Mouse (Mus musculus): ENCODE measurements around the gene Miox.

Gene Miox

GRCm38 (mm10) chr15:89315190-89315731 lies 18.9 kb upstream of the Miox start, which contains the start of gene Sbf1:
Sbf1 (minus strand) TSS chr15:89315311.
- in situ Hi-C loops (cut with MboI, MseI): no loop called here

DNA sequence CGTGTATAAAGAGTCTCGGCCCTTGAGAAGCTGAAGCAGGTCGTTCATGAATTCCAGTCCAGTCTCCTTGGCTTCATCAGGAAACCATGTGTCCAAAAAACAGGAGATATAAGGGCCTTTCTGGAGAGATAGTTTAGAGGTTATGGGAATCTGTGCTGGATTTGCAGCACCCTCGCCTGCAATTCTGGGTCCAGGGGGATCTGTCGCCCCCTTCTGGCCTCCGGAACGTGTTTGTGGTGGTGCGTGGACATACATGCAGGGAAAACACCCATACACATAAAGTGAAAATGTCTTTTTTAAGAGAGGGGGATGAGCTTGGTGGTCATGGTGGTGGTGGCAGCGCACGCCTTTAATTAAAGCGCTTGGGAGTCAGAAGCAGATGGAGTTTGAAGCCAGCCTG lies 18.1 kb upstream of the Miox start:
- in situ Hi-C loops (cut with MboI, MseI): no loop called here

- in situ Hi-C loops (cut with MboI, MseI): no loop called here
Observed at GRCm38 (mm10) chr15:89321264-89321663, 12.9 kb upstream of the Miox start.

- in situ Hi-C loops (cut with MboI, MseI): no loop called here
Observed at GRCm38 (mm10) chr15:89322670-89323522, 11.3 kb upstream of the Miox start, which contains the start of gene Adm2. Adm2 (plus strand) TSS chr15:89322720.

DNA sequence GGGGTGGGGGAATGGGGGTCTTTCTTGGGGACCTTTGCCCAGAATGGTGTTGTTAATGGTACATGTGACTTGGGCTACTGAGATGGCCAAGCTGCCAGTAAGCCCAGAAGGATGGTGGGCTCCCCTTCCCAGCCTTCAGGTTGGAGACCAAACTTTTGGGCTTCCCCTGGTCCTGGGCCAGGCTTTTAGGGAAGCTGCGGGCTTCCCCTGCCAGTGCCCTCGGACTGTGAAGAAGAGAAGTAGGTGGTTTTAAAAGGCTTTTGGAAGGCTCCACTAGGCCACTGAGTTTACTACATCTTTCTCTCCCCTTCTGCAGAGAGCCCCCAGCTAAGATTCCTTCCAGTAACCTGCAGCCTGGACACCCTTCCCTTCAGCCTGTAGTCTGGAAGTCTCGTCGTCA lies 10.5 kb upstream of the Miox start:
- in situ Hi-C loops (cut with MboI, MseI): no loop called here

DNA sequence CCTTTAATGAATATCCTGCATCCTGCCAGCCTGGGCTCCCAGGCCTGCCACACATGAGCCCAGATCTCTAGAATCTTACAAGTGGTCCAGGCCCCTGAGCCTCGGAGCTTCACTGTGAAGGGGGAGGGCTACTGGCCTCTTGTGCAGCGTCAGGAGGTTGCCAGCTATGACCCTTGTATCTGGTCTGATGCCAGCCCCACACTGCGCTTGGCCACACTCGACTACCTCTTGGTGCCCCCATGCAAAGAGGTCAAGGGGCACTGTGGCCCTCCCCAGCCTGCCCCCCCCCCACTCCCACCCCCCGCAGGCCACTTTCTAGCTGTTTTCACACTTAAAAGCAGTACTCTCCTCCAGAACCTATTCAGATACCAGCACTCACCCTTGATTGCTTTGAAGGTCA lies 7.8 kb upstream of the Miox start:
- in situ Hi-C loops (cut with MboI, MseI): no loop called here

- in situ Hi-C loops (cut with MboI, MseI): no loop called here
Observed at GRCm38 (mm10) chr15:89334774-89335537, 758 bp downstream of the Miox start.

- in situ Hi-C loops (cut with MboI, MseI): no loop called here
Observed at GRCm38 (mm10) chr15:89336422-89336821, 2.2 kb downstream of the Miox start.

GRCm38 (mm10) chr15:89339696-89340095 lies 5.5 kb downstream of the Miox start:
- in situ Hi-C loops (cut with MboI, MseI): no loop called here

DNA sequence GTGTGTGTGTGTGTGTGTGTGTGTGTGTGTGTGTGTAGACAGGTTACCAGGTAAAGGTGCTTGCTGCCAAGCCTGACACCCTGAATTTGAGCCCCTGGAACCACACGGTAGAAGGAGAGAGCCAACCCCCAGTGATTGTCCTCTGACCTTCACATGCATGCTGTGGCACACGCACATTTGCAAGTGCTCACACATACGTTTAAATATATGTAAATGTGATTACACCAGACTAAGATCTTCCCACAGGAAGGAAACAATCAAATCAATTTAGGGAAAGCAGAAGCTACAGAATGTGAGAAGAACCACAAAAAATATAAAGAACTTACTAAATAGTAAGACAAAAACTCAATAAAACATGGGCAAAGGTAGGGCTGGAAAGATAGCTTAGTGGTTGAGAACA lies 5.9 kb downstream of the Miox start:
- in situ Hi-C loops (cut with MboI, MseI): no loop called here

DNA sequence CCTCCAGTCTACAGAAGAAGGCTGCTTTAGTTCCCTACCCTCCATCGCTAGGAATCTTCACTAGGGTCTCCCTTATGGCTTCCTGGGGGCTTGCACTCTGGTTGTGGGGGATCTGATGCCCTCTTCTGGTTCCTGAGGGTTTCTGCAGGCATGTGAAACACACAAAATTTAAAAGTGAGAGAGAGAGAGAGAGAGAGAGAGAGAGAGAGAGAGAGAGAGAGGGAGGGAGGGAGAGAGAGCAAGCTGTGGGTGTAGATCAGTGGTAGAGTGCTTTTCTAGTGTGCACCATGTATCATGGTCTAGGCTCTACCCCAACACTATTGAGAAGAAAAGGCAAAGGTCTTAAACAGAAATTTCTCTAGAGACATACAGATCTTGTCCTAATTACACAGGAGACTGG lies 7.5 kb downstream of the Miox start:
- in situ Hi-C loops (cut with MboI, MseI): no loop called here

DNA sequence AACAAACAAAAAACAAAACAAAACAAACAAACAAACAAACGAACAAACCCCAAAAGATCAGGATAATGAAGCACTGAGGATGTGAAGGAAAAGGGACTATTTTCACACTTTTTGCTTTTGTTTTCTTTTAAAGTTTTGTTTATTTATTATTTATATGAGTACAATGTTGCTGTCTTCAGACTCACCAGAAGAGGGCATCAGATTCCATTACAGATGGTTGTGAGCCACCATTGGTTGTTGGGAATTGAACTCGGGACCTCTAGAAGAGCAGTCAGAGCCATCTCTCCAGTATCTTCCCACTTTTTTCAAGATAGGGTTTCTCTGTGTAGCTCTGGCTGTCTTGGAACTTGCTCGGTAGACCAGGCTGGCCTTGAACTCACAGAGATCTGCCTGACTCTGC lies 9.1 kb downstream of the Miox start:
- in situ Hi-C loops (cut with MboI, MseI): no loop called here

DNA sequence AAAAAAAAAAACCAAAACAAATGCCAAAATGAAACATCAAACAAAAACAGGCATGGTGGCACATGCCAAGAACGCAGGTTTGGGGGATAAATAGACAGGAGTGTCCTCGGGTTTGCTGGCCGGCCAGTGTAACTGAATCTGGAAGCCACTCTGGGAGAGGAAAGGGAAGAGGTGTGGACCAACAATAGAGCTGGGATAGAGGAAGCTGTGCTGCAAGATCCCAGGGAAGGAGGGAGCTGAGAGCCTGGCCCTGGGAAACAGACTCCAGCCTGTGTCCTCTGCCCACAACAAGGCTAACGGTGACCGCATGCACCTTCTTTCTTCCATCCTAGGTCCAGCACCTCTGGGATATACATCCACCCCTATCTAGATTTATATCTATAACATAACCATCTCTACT lies 16.2 kb downstream of the Miox start:
- in situ Hi-C loops (cut with MboI, MseI): no loop called here

- in situ Hi-C loops (cut with MboI, MseI): no loop called here
Observed at GRCm38 (mm10) chr15:89351302-89351701, 17.1 kb downstream of the Miox start.

GRCm38 (mm10) chr15:89352054-89352453 lies 17.9 kb downstream of the Miox start:
- in situ Hi-C loops (cut with MboI, MseI): no loop called here

DNA sequence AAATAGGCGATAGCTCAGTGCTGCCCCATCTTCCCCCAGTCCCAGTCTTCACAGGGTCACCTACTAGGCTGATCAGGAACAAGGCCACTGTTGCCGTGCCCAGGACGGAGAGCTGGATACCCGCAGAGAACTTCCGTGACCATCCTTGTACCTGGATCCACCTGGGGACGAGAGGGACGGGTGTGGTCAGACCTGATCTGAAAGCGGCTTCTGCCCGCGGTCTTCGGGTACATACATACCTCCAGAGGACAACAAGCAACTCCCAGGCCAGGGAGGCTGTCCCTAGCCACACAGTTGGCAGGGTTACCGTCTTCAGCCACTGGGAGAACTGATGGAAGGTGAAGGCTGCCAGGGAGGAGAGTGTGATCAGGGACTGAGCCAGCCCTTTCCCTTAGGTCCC lies 18.6 kb downstream of the Miox start:
- in situ Hi-C loops (cut with MboI, MseI): no loop called here

GRCm38 (mm10) chr15:89353837-89354236 lies 19.6 kb downstream of the Miox start:
- in situ Hi-C loops (cut with MboI, MseI): no loop called here

GRCm38 (mm10) chr15:89354455-89354854 lies 20.3 kb downstream of the Miox start:
- in situ Hi-C loops (cut with MboI, MseI): no loop called here

DNA sequence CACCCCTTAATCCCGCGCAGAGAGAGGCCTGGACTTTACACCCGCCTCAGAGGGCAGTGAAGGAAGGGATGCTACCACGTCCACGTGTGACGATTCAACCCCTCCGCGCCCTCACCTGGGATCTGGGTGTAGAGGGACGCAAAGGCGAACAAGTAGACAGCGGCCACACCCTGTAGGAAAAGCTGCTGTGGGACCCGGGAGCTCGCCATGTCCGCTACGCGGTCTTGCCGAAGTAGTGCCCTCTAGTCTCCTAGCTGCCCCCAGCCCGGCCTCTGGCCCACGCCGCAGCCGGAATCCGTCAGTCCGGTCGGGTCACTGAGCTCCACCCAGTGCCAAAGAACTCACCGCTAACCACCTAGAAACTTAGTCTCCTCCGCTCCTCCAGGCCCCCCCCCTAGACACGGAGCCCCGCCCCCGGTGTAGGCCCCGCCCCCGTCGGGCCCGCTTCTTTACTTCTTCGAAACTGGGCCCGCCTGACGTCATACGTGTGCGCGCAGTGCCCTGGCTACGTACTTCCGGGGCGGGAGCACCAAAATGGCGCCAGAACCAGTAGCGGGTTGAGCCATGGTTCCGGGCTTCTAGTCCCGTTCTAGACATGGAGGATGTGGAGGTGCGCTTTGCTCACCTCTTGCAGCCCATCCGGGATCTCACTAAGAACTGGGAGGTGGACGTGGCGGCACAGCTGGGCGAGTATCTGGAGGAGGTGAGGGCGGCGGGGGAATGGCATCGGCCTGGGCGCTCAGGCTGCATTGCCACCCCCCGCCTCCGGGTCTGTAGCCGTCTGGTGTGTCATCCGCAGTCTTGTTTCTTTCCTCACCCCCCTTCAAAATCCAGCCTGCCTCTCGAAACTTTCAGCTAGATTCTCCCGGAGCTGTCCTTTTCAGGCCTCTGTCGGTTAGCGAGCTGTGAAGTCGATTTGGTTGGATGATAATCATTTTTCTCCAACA lies 21.3 kb downstream of the Miox start, which contains the start of the genes Lmf2 and Ncaph2:
Lmf2 (minus strand) TSS at position 419 of the 947 bp plus-strand sequence.
Ncaph2 (plus strand) TSS at position 479 of the 947 bp plus-strand sequence.
- in situ Hi-C loops (cut with MboI, MseI): no loop called here

DNA sequence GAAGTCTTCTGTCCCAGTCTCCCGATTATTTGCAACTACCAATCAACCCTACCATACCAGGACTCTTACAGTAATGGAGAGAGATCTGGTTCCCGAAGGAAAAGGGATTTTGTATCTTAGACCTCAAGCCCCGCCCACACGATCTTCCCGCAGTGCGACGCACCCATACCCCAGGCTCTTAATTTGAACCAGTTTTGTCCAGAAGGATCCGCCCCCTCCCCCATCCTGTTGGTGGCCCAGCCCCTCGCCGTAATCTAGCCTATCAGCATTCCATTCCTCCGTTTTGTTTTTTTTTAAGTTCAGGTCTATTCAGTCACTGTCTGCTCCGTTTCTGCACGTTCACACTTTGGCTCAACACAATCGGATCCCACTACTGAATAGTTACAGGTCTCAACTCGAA lies 22.2 kb downstream of the Miox start:
- in situ Hi-C loops (cut with MboI, MseI): no loop called here

GRCm38 (mm10) chr15:89358784-89359183 lies 24.6 kb downstream of the Miox start:
- in situ Hi-C loops (cut with MboI, MseI): no loop called here
